Mouse (Mus musculus) kidney, postnatal 0 days (tissue): ENCODE measurements around the gene Txndc12. TPM values are rescaled to one million over a fixed set of nuclear protein-coding genes. Genes with fewer than 3 reads are reported as not detected.

Source experiments
- ATAC-seq: fragments of 200-750 bp; cut with Nextera tagmentation; replicated peaks from 2 replicates; pipeline ENCODE4 v1.8.0; 2017; ENCODE audit warnings: low read depth, moderate number of reproducible peaks, moderate TSS enrichment, moderate library complexity; ENCODE audit not compliant: low FRiP score
- DNase-seq: peaks from one replicate; pipeline ENCODE4 v3.0.0-alpha.2; 2016; ENCODE audit warnings: low spot score
- H3K27ac ChIP-seq: fragments of 300-500 bp; sonication (generic); 2 replicates; pipeline ENCODE4 v1.5.1; 2014; ENCODE audit warnings: mild to moderate bottlenecking
- H3K27me3 ChIP-seq: fragments of 300-500 bp; sonication (generic); 2 replicates; pipeline ENCODE4 v1.6.1; 2014; ENCODE audit warnings: low read length, mixed read lengths; ENCODE audit not compliant: insufficient read depth
- H3K36me3 ChIP-seq: fragments of 300-500 bp; sonication (generic); 2 replicates; pipeline ENCODE4 v1.6.1; 2014; ENCODE audit warnings: low read length, mixed read lengths; ENCODE audit not compliant: insufficient read depth
- H3K4me1 ChIP-seq: fragments of 300-500 bp; sonication (generic); replicated peaks from 2 replicates; pipeline ENCODE4 v1.6.1; 2014; ENCODE audit warnings: antibody characterized with exemption, low read length, mixed read lengths; ENCODE audit not compliant: insufficient read depth
- H3K4me2 ChIP-seq: fragments of 300-500 bp; sonication (generic); 2 replicates; pipeline ENCODE4 v1.6.1; 2014; ENCODE audit warnings: mild to moderate bottlenecking, low read length, moderate library complexity, mixed read lengths
- H3K4me3 ChIP-seq: fragments of 300-500 bp; sonication (generic); replicated peaks from 2 replicates; pipeline ENCODE4 v1.5.1; 2014; ENCODE audit warnings: low read depth, low read length
- H3K9ac ChIP-seq: fragments of 300-500 bp; sonication (generic); 2 replicates; pipeline ENCODE4 v1.6.1; 2014; ENCODE audit warnings: low read depth, low read length
- H3K9me3 ChIP-seq: fragments of 300-500 bp; sonication (generic); replicated peaks from 2 replicates; pipeline ENCODE4 v1.6.1; 2016; ENCODE audit warnings: low read length, inconsistent platforms, mixed read lengths
- CTCF ChIP-seq: IDR thresholded peaks from 2 replicates; pipeline ENCODE4 v1.5.1; 2016; ENCODE audit warnings: antibody characterized with exemption, low read depth, mild to moderate bottlenecking, moderate library complexity
- WGBS: fragments of 180-500 bp; shearing (Covaris S2); extraction: QIAGEN DNeasy Blood & Tissue Kit; methylation state at CpG from one replicate; pipeline ENCODE4 v1.1.7; 2014; 5-methylcytosine and 5-hydroxymethylcytosine counted together
- polyA plus RNA-seq: library from polyadenylated mRNA; unstranded; fragments of >200 nt; fragmentation: Nextera tagmentation; extraction: Ambion mirVana; gene quantifications from 2 replicates; pipeline ENCODE4 v1.2.1, GENCODE M21; 2015

Txndc12 gene
- polyA plus RNA-seq, 1 experiment from 2014 or later = 94.0 TPM

DNA sequence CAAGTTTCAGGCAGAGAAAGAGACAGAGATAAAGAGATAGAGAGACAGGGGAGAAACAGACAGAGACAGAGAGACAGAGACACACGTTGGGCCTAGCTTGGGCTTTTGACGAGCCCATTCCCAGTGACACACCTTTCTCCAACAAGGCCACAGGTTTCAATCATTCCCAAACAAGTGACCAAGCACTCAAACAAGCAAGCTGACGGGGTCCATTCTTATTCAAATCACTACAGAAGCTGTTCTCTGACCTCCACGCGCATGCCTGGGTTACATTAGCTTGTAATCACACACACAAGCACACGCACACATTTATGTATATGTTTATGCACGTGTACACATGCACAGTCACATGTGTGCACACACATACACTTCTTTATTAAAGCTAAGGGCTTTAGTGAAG is 66.0 kb downstream of the Txndc12 start:
- H3K9me3 ChIP-seq = no peaks in the 10 kb centered on the region
- no peaks in the 10 kb centered on the region for H3K27me3 ChIP-seq
- H3K4me1 ChIP-seq = no peaks in the 10 kb centered on the region
- no peak for TF ChIP-seq CTCF
- DNase-seq (no peak), ATAC-seq (no peak)
- no peak overlapping the region for H3K4me3 ChIP-seq
- H3K9ac ChIP-seq = no peak overlapping the region
- WGBS = 87% methylated on average over 7 of the region's 7 CpGs
- no peak overlapping the region for H3K27ac ChIP-seq
- H3K4me2 ChIP-seq = no peak overlapping the region
- H3K36me3 ChIP-seq = no peaks in the 10 kb centered on the region

DNA sequence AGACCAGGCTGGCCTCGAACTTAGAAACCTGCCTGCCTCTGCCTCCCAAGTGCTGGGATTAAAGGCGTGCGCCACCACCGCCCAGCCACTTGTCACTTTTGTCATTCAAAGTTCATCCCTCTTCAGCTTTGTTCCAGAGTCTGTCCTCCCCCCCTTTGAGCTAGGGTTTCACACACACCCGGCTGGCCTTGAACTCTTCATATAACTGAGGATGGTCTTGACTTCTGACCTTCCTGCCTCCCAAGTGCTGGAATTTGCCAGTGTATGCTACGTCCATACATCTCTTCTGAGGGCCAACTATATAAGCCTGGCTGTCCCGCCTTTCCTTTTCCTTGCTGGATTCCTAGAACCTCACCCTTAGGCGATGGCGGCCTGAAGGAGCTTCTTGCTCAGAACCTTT is 68.5 kb downstream of the Txndc12 start:
- WGBS = 88% methylated on average over 9 of the region's 9 CpGs
- H3K4me1 ChIP-seq = no peaks in the 10 kb centered on the region
- no peaks in the 10 kb centered on the region for H3K9me3 ChIP-seq
- ATAC-seq (no peak), DNase-seq (no peak)
- H3K4me2 ChIP-seq = no peak overlapping the region
- H3K27me3 ChIP-seq = no peaks in the 10 kb centered on the region
- H3K9ac ChIP-seq = no peak overlapping the region
- no peak overlapping the region for H3K27ac ChIP-seq
- no peak for TF ChIP-seq CTCF
- H3K36me3 ChIP-seq = no peaks in the 10 kb centered on the region
- no peak overlapping the region for H3K4me3 ChIP-seq

DNA sequence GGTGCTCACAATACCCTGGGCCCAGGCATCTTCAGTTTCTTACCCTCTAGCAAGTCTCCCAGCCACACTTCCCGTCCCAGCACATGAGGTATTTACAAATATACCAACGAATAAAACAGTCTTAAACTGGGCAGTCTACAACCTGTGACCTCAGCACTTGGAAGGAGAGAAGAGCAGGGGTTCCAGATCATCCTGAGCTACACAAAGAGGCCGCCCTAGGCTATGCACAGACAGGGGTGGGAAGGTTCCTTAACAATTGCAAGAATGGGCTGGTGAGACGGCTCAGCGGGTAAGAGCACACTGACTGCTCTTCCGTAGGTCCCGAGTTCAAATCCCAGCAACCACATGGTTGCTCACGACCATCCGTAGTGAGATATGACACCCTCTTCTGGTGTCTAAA is 68.9 kb downstream of the Txndc12 start:
- Histone ChIP-seq H3K4me3 (no peak overlapping the region), H3K27ac (no peak overlapping the region), H3K9ac (no peak overlapping the region), H3K27me3 (no peaks in the 10 kb centered on the region), H3K36me3 (no peaks in the 10 kb centered on the region), H3K4me2 (no peak overlapping the region), H3K4me1 (no peaks in the 10 kb centered on the region), H3K9me3 (no peaks in the 10 kb centered on the region)
- ATAC-seq (no peak), DNase-seq (no peak)
- no peak for TF ChIP-seq CTCF
- 93% methylated on average over 9 of the region's 9 CpGs for WGBS

DNA sequence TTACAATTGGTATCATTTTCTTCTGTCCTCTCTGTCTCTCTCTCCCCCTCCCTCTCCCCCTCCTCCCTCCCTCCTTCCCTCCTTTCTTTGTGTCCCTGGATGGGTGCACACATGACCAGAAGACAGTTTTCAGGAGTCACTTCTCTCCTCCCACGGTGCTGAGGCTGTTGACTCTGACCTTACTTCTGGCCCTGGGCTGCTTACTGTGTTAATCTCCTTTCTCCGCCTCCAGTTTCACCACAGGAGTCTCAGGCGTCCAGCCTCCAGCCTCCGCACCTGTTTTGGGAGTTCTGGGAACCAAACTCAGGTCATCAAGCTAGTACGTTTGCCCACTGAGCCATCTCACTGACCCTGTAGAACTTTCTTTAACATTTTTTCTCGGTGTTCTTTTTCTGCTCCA is 69.7 kb downstream of the Txndc12 start:
- H3K27me3 ChIP-seq = no peaks in the 10 kb centered on the region
- H3K9ac ChIP-seq = no peak overlapping the region
- H3K27ac ChIP-seq = no peak overlapping the region
- H3K4me1 ChIP-seq = no peaks in the 10 kb centered on the region
- H3K4me2 ChIP-seq = no peak overlapping the region
- no peaks in the 10 kb centered on the region for H3K36me3 ChIP-seq
- H3K4me3 ChIP-seq = no peak overlapping the region
- TF ChIP-seq CTCF = no peak
- no peak for ATAC-seq
- no peaks in the 10 kb centered on the region for H3K9me3 ChIP-seq
- 35% methylated on average over 6 of the region's 6 CpGs for WGBS
- peak; percentile 15 for DNase-seq

DNA sequence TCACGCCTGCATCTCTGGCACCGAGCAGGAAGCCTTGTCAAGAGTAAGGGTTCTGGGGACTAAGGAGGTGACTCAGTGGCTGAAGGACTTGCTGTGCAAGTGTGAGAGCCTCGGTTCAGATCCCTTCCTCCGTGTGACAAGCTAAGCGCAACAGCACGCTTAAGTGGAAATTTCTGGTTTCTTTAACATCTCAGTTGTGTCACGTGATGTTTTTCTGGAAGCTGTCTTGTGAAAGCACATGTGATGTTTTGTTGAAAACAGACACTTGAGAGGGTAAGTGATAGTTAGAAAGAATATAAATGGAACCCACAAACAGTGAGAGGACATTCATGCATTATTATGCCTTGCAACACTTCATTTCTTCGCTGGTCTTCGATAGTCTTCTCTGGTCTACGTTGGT is 70.4 kb downstream of the Txndc12 start:
- 90% methylated on average over 10 of the region's 10 CpGs for WGBS
- no peak for TF ChIP-seq CTCF
- Histone ChIP-seq H3K4me3 (no peak overlapping the region), H3K27ac (no peak overlapping the region), H3K4me2 (no peak overlapping the region), H3K4me1 (no peaks in the 10 kb centered on the region), H3K36me3 (no peaks in the 10 kb centered on the region), H3K27me3 (no peaks in the 10 kb centered on the region), H3K9me3 (no peaks in the 10 kb centered on the region), H3K9ac (no peak overlapping the region)
- no peak for ATAC-seq
- DNase-seq = no peak

DNA sequence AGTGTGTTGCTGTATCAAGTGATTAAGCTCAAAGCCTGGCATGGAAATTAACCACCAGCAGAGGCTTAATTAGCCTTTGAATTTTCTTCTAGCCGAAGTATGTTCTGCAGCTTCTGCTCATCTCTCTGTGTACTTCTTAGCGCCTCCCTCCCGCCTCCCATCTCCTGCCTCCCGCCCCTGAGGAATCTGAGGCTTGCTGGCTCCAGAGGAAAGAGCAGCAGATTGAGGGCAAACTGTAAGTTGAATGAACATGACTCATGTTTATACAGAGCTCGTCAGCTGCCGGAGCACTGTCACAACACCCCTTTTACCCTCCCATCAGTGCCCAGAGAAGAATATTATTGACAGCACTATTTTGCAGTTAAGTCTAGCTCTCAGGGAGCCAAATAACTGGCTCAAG is 71.5 kb downstream of the Txndc12 start:
- Histone ChIP-seq H3K9me3 (no peaks in the 10 kb centered on the region), H3K27ac (no peak overlapping the region), H3K27me3 (no peaks in the 10 kb centered on the region), H3K9ac (no peak overlapping the region), H3K36me3 (no peaks in the 10 kb centered on the region), H3K4me2 (no peak overlapping the region), H3K4me3 (no peak overlapping the region), H3K4me1 (no peaks in the 10 kb centered on the region)
- no peak for TF ChIP-seq CTCF
- DNase-seq = peak; percentile 25
- WGBS = 19% methylated on average over 6 of the region's 6 CpGs
- no peak for ATAC-seq

DNA sequence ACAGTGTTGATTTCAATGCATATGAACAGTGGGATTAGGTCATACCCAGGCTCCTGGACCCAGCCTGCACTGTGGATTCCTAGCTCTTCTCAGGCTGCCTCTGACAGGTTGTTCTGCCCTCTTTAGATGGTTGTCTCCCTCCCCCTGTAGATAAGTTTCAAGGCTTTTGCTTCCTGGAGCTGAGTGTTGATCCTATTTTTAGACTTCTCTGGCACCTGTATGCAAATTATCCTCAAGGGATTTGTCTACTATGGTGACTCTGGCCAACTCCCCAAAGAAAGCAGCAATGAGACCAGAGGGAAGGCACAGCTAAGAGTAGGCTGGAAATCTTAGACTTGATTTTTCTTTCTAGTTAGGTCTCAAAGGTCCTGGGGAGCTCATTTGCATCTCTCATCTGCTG is 73.1 kb downstream of the Txndc12 start:
- H3K4me1 ChIP-seq = no peaks in the 10 kb centered on the region
- no peak overlapping the region for H3K4me2 ChIP-seq
- ATAC-seq = no peak
- H3K4me3 ChIP-seq = no peak overlapping the region
- no peak for TF ChIP-seq CTCF
- H3K27ac ChIP-seq = no peak overlapping the region
- H3K9me3 ChIP-seq = no peaks in the 10 kb centered on the region
- H3K36me3 ChIP-seq = no peaks in the 10 kb centered on the region
- H3K27me3 ChIP-seq = no peaks in the 10 kb centered on the region
- DNase-seq = no peak
- no peak overlapping the region for H3K9ac ChIP-seq
